Mouse (Mus musculus) MEL (cell line): ENCODE results near the gene Capn12.
A peak's percentile ranks its signal among the peaks of the same experiment; 100 is the strongest.

Source experiments
- CTCF ChIP-seq, 3 experiments: IDR thresholded peaks in 2 of 3; conservative IDR thresholded peaks in 1 of 3; 2 replicates each; pipeline ENCODE4 v1.5.1; 2011 to 2012; ENCODE audit warnings: low read length in 3 of 3, low read depth in 2 of 3, mild to moderate bottlenecking in 2 of 3, improper control_type of control experiment in 1 of 3, inconsistent platforms in 1 of 3, mixed read lengths in 1 of 3, moderate library complexity in 1 of 3; ENCODE audit not compliant: control insufficient read depth in 1 of 3, insufficient read depth in 1 of 3, poor library complexity in 1 of 3, severe bottlenecking in 1 of 3
- EP300 ChIP-seq, 2 experiments: IDR thresholded peaks; 2 replicates each; pipeline ENCODE4 v1.6.1; 2011; ENCODE audit warnings: improper control_type of control experiment in 2 of 2, low read length in 2 of 2, low read depth in 1 of 2, mild to moderate bottlenecking in 1 of 2
- GATA1 ChIP-seq: IDR thresholded peaks from 2 replicates; pipeline ENCODE4 v1.6.1; 2011; ENCODE audit warnings: low read depth, low read length, improper control_type of control experiment
- JUND ChIP-seq: IDR thresholded peaks from 2 replicates; pipeline ENCODE4 v1.6.1; 2011; ENCODE audit warnings: low read depth, mild to moderate bottlenecking, improper control_type of control experiment, low read length
- MAX ChIP-seq: IDR thresholded peaks from 2 replicates; pipeline ENCODE4 v1.6.1; 2011; ENCODE audit warnings: low read length, improper control_type of control experiment
- MEF2A ChIP-seq: IDR thresholded peaks from 2 replicates; pipeline ENCODE4 v1.6.1; 2014; ENCODE audit warnings: low read depth, mild to moderate bottlenecking, inconsistent platforms, low read length, improper control_type of control experiment; ENCODE audit not compliant: poor library complexity, insufficient replicate concordance, severe bottlenecking; ENCODE audit errors: extremely low read depth
- POLR2A ChIP-seq, 2 experiments: IDR thresholded peaks; 2 replicates each; pipeline ENCODE4 v1.6.1; 2011 to 2012; ENCODE audit warnings: low read length in 2 of 2, mild to moderate bottlenecking in 2 of 2, control low read depth in 1 of 2, improper control_type of control experiment in 1 of 2, low read depth in 1 of 2, moderate library complexity in 1 of 2; ENCODE audit not compliant: control insufficient read depth in 1 of 2, insufficient read depth in 1 of 2, poor library complexity in 1 of 2
- POLR2AphosphoS5 ChIP-seq: IDR thresholded peaks from 2 replicates; pipeline ENCODE4 v1.6.1; 2012; ENCODE audit warnings: low read depth, borderline replicate concordance, mild to moderate bottlenecking, inconsistent platforms, low read length, moderate library complexity, mixed read lengths
- TAL1 ChIP-seq: IDR thresholded peaks from 2 replicates; pipeline ENCODE4 v1.6.1; 2012; ENCODE audit warnings: mild to moderate bottlenecking, inconsistent platforms, low read length, moderate library complexity, mixed read lengths
- TBP ChIP-seq: IDR thresholded peaks from 2 replicates; pipeline ENCODE4 v1.8.0; 2011; ENCODE audit warnings: low read depth, low read length, improper control_type of control experiment
- TCF12 ChIP-seq: IDR thresholded peaks from 2 replicates; pipeline ENCODE4 v1.6.1; 2014; ENCODE audit warnings: low read depth, mild to moderate bottlenecking, inconsistent platforms, low read length, improper control_type of control experiment, moderate library complexity
- UBTF ChIP-seq: IDR thresholded peaks from 2 replicates; pipeline ENCODE4 v1.6.1; 2012; ENCODE audit warnings: low read depth, mild to moderate bottlenecking, inconsistent platforms, low read length, improper control_type of control experiment, moderate library complexity, borderline replicate concordance; ENCODE audit not compliant: insufficient read depth
- ZKSCAN1 ChIP-seq: IDR thresholded peaks from 2 replicates; pipeline ENCODE4 v1.6.1; 2012; ENCODE audit warnings: low read depth, mild to moderate bottlenecking, inconsistent platforms, low read length, improper control_type of control experiment, moderate library complexity
- ZNF384 ChIP-seq: IDR thresholded peaks from 2 replicates; pipeline ENCODE4 v1.6.1; 2012; ENCODE audit warnings: low read depth, mild to moderate bottlenecking, inconsistent platforms, low read length, improper control_type of control experiment

DNA sequence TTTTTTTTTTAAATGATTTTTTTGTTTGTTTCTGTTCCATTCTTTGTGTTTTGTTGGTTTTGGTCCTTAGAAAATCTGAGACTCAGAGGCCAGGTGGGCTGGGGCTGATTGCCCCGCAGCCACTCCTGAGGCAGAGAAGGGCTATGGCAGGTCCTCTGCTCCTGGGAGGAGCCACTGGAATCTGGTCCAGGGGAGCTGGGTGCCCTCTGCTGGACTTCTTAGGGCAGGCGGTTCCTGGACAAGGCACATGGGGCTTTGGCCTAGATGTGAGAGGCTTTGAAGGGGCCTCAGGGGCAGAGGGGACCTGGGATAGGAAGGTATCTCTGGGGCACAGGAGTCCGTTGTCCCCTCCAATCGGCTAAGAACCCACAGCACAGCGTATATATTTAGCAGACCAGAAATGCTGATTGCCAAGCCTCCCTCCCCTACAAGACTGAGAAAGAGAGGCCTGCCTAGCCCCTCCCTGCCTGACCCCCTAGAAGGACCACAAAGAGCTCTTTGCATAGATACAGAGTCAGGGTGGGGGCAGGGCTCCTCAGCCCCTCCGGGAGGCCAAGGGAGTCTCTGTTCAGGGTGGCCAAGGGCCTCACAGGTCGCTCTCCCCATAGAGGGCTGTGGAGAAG lies 12.5 kb downstream of the Capn12 start:
- TF ChIP-seq TBP = no peak
- TF ChIP-seq CTCF (IDR thresholded peaks at IDR 0.05 in 2 of 3, conservative IDR thresholded peaks at IDR 0.05 in 1 of 3; ENCODE audit: control insufficient read depth in 1 of 3, insufficient read depth in 1 of 3, low read depth in 2 of 3, low read length in 3 of 3, poor library complexity in 1 of 3, severe bottlenecking in 1 of 3) = peak; percentile 17 to 72 (median 69); a peak in 5 of 6 replicates
- no peak for TF ChIP-seq MAX
- no peak for TF ChIP-seq JUND
- TF ChIP-seq MEF2A = no peak
- TF ChIP-seq EP300 (IDR thresholded peaks at IDR 0.05; ENCODE audit: low read depth in 1 of 2, low read length in 2 of 2) = no peak
- TF ChIP-seq ZKSCAN1 = no peak
- no peak for TF ChIP-seq ZNF384
- no peak for TF ChIP-seq GATA1
- TF ChIP-seq TAL1 = no peak
- TF ChIP-seq POLR2A (IDR thresholded peaks at IDR 0.05; ENCODE audit: control insufficient read depth in 1 of 2, insufficient read depth in 1 of 2, low read depth in 1 of 2, low read length in 2 of 2, poor library complexity in 1 of 2) = no peak
- TF ChIP-seq TCF12 = no peak
- no peak for TF ChIP-seq POLR2AphosphoS5
- TF ChIP-seq UBTF = no peak
